Mouse (Mus musculus) heart, adult 2 months (tissue): ENCODE results near the gene Plcb2.

Experiments used
- CTCF ChIP-seq: fragments of 200-600 bp; IDR thresholded peaks from 2 replicates; pipeline ENCODE4 v1.8.1; 2022; ENCODE audit warnings: antibody characterized with exemption, mild to moderate bottlenecking, moderate library complexity
- POLR2A ChIP-seq: fragments of 200-500 bp; IDR thresholded peaks from 2 replicates; pipeline ENCODE4 v1.6.1; 2011; ENCODE audit warnings: mild to moderate bottlenecking, low read depth, low read length, control low read depth; ENCODE audit not compliant: insufficient read depth

DNA sequence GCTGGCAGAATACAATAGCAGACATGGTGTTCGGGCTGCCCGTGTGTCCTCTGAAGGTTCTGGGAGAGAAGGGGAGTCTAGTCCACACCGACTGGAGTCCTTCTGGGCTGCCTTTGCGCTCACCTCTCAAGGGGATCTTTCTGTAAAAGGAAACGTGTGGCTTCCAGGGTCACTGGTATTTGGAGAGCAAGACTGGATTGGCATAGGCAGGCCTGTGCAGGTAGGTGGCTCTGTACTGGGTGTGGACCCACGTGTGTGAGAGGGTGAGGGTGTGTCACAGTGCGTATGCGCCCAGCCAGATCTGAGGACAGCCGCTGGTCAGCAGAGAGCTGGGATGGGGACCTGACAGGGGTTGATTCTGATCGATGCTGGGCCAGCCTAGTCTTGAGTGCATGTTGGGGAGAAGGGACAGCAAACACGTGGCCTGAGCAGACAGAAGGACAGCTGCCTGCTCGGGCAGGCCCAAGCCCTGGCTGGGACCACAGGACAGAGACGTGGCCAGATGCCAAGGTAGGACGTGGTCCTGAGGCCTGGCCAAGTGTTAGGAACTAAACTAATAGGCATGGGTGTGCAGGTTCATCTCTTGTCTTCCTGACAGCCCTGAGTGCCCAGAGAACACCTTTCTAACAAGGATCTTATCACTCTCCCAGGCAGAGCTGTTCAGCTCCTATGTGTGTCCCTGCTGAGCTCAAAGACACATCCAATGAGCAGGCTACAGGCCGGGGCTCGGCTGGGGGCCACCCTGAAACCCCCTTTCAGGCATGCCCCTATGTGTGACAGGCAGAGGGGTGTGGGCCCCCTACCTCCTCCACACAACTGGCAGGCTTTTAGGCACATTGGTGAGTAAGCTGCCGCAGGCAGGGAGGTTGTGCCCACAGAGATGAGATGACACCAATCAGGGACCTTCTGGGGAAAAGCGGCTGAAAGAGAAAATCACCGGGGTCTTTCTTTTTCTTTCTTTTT is 64.2 kb downstream of the Plcb2 start:
- TF ChIP-seq POLR2A: no peak
- no peak for TF ChIP-seq CTCF
